Mouse (Mus musculus) lung, embryonic 15.5 days (tissue): ENCODE measurements at regions not wholly inside any gene's neighbourhood (a gene's known extent, or its start where the extent isn't known, plus 50 kb on each side); places are given as distances from the start of the nearest gene placed in this dataset.

Source experiments
- ATAC-seq: fragments of 200-750 bp; cut with Nextera tagmentation; 2 replicates; pipeline ENCODE4 v1.8.0; 2017; ENCODE audit warnings: moderate number of reproducible peaks, borderline replicate concordance; ENCODE audit not compliant: low FRiP score, low TSS enrichment; ENCODE audit errors: extremely low read depth
- H3K27ac ChIP-seq: fragments of 300-500 bp; sonication (generic); 2 replicates; pipeline ENCODE4 v1.5.1; 2015; ENCODE audit warnings: moderate library complexity, mild to moderate bottlenecking, inconsistent platforms
- H3K27me3 ChIP-seq: fragments of 300-500 bp; sonication (generic); 2 replicates; pipeline ENCODE4 v1.6.1; 2015; ENCODE audit warnings: inconsistent platforms
- H3K36me3 ChIP-seq: fragments of 300-500 bp; sonication (generic); 2 replicates; pipeline ENCODE4 v1.6.1; 2015; ENCODE audit warnings: inconsistent platforms
- H3K4me1 ChIP-seq: fragments of 300-500 bp; sonication (generic); 2 replicates; pipeline ENCODE4 v1.6.1; 2015; ENCODE audit warnings: inconsistent platforms
- H3K4me2 ChIP-seq: fragments of 300-500 bp; sonication (generic); 2 replicates; pipeline ENCODE4 v1.6.1; 2015; ENCODE audit warnings: inconsistent platforms, mild to moderate bottlenecking, moderate library complexity
- H3K4me3 ChIP-seq: fragments of 300-500 bp; sonication (generic); 2 replicates; pipeline ENCODE4 v1.5.1; 2015; ENCODE audit warnings: mild to moderate bottlenecking, inconsistent platforms
- H3K9ac ChIP-seq: fragments of 300-500 bp; sonication (generic); 2 replicates; pipeline ENCODE4 v1.6.1; 2015; ENCODE audit warnings: inconsistent platforms
- H3K9me3 ChIP-seq: fragments of 300-500 bp; sonication (generic); 2 replicates; pipeline ENCODE4 v1.6.1; 2016; ENCODE audit warnings: inconsistent platforms
- WGBS: fragments of 180-500 bp; shearing (Covaris S2); methylation state at CpG from one replicate; pipeline ENCODE4 v1.1.7; 2015; 5-methylcytosine and 5-hydroxymethylcytosine counted together

GRCm38 (mm10) chr4:12837097-12837426, 665.2 kb upstream of the Fam92a start:
- WGBS, result 21% methylated on average over 1 of the region's 1 CpGs
- Histone ChIP-seq H3K4me1 (no peaks in the 10 kb centered on the region), H3K9me3 (no peaks in the 10 kb centered on the region), H3K4me2 (no peak overlapping the region), H3K27ac (peak overlapping the region; percentile 78), H3K4me3 (no peak overlapping the region), H3K27me3 (no peaks in the 10 kb centered on the region), H3K9ac (no peak overlapping the region), H3K36me3 (no peaks in the 10 kb centered on the region)
- peak; percentile 72; the same call in 1 of the 2 replicates for ATAC-seq

- ATAC-seq, result peak; percentile 89
- Histone ChIP-seq H3K4me2 (no peak overlapping the region), H3K27me3 (no peaks in the 10 kb centered on the region), H3K27ac (peak overlapping the region; percentile 64; the same call in 1 of the 2 replicates), H3K4me3 (no peak overlapping the region), H3K4me1 (no peaks in the 10 kb centered on the region), H3K9me3 (no peaks in the 10 kb centered on the region), H3K36me3 (no peaks in the 10 kb centered on the region), H3K9ac (no peak overlapping the region)
- 23% methylated on average over 4 of the region's 4 CpGs for WGBS
Measured at GRCm38 (mm10) chr4:12836326-12837096, 664.7 kb upstream of the Fam92a start.

- no peaks in the 10 kb centered on the region for H3K9me3 ChIP-seq
- no peak for ATAC-seq
- no peaks in the 10 kb centered on the region for H3K4me1 ChIP-seq
- H3K36me3 ChIP-seq, result no peaks in the 10 kb centered on the region
- H3K27ac ChIP-seq, result no peak overlapping the region
- no peak overlapping the region for H3K4me3 ChIP-seq
- H3K9ac ChIP-seq, result no peak overlapping the region
- no peaks in the 10 kb centered on the region for H3K27me3 ChIP-seq
- no peak overlapping the region for H3K4me2 ChIP-seq
- 69% methylated on average over 1 of the region's 1 CpGs for whole genome bisulfite sequencing
Measured at GRCm38 (mm10) chr4:12826419-12826818, 654.6 kb upstream of the Fam92a start.

- no peak overlapping the region for H3K4me2 ChIP-seq
- no peaks in the 10 kb centered on the region for H3K9me3 ChIP-seq
- no peak overlapping the region for H3K4me3 ChIP-seq
- no peaks in the 10 kb centered on the region for H3K4me1 ChIP-seq
- ATAC-seq, result no peak
- no peaks in the 10 kb centered on the region for H3K27me3 ChIP-seq
- H3K27ac ChIP-seq, result no peak overlapping the region
- no peak overlapping the region for H3K9ac ChIP-seq
- no peaks in the 10 kb centered on the region for H3K36me3 ChIP-seq
- 87% methylated on average over 2 of the region's 2 CpGs for WGBS
Measured at GRCm38 (mm10) chr4:12814251-12814650, 642.4 kb upstream of the Fam92a start.

- H3K27me3 ChIP-seq, result no peaks in the 10 kb centered on the region
- 72% methylated on average over 3 of the region's 3 CpGs for WGBS
- ATAC-seq, result no peak
- H3K27ac ChIP-seq, result no peak overlapping the region
- no peaks in the 10 kb centered on the region for H3K36me3 ChIP-seq
- H3K4me2 ChIP-seq, result no peak overlapping the region
- H3K4me1 ChIP-seq, result no peaks in the 10 kb centered on the region
- H3K9ac ChIP-seq, result no peak overlapping the region
- no peaks in the 10 kb centered on the region for H3K9me3 ChIP-seq
- no peak overlapping the region for H3K4me3 ChIP-seq
Measured at GRCm38 (mm10) chr4:12801186-12801585, 629.4 kb upstream of the Fam92a start.

- Histone ChIP-seq H3K27me3 (no peaks in the 10 kb centered on the region), H3K9ac (no peak overlapping the region), H3K4me1 (no peaks in the 10 kb centered on the region), H3K4me3 (no peak overlapping the region), H3K27ac (no peak overlapping the region), H3K36me3 (no peaks in the 10 kb centered on the region), H3K4me2 (no peak overlapping the region), H3K9me3 (no peaks in the 10 kb centered on the region)
- no peak for ATAC-seq
- WGBS, result 65% methylated on average over 5 of the region's 5 CpGs
Measured at GRCm38 (mm10) chr4:12799564-12799963, 627.7 kb upstream of the Fam92a start.

GRCm38 (mm10) chr4:12792764-12793422, 621.1 kb upstream of the Fam92a start:
- H3K4me3 ChIP-seq, result no peak overlapping the region
- ATAC-seq, result no peak
- H3K4me2 ChIP-seq, result no peak overlapping the region
- no peak overlapping the region for H3K27ac ChIP-seq
- H3K9ac ChIP-seq, result no peak overlapping the region
- H3K9me3 ChIP-seq, result no peaks in the 10 kb centered on the region
- WGBS, result 79% methylated on average over 11 of the region's 11 CpGs
- H3K36me3 ChIP-seq, result no peaks in the 10 kb centered on the region
- H3K4me1 ChIP-seq, result no peaks in the 10 kb centered on the region
- H3K27me3 ChIP-seq, result no peaks in the 10 kb centered on the region

GRCm38 (mm10) chr4:12791786-12792674, 620.2 kb upstream of the Fam92a start:
- Histone ChIP-seq H3K27me3 (no peaks in the 10 kb centered on the region), H3K4me1 (no peaks in the 10 kb centered on the region), H3K4me2 (no peak overlapping the region), H3K9ac (no peak overlapping the region), H3K4me3 (no peak overlapping the region), H3K27ac (no peak overlapping the region), H3K9me3 (no peaks in the 10 kb centered on the region), H3K36me3 (no peaks in the 10 kb centered on the region)
- ATAC-seq, result no peak
- WGBS, result 80% methylated on average over 9 of the region's 9 CpGs

GRCm38 (mm10) chr4:12785840-12786239, 614.0 kb upstream of the Fam92a start:
- Histone ChIP-seq H3K27me3 (no peaks in the 10 kb centered on the region), H3K4me3 (no peak overlapping the region), H3K27ac (no peak overlapping the region), H3K4me2 (no peak overlapping the region), H3K4me1 (peaks cover 7% of the 10 kb centered on the region; the same call in 1 of the 2 replicates), H3K9ac (no peak overlapping the region), H3K36me3 (no peaks in the 10 kb centered on the region), H3K9me3 (no peaks in the 10 kb centered on the region)
- ATAC-seq, result no peak
- 62% methylated on average over 4 of the region's 4 CpGs for WGBS

GRCm38 (mm10) chr4:12784479-12784878, 612.7 kb upstream of the Fam92a start:
- 68% methylated on average over 3 of the region's 3 CpGs for WGBS
- H3K4me3 ChIP-seq, result no peak overlapping the region
- no peak overlapping the region for H3K27ac ChIP-seq
- no peak for ATAC-seq
- H3K4me1 ChIP-seq, result peaks cover 7% of the 10 kb centered on the region; the same call in 1 of the 2 replicates
- no peak overlapping the region for H3K9ac ChIP-seq
- no peak overlapping the region for H3K4me2 ChIP-seq
- no peaks in the 10 kb centered on the region for H3K9me3 ChIP-seq
- H3K27me3 ChIP-seq, result no peaks in the 10 kb centered on the region
- no peaks in the 10 kb centered on the region for H3K36me3 ChIP-seq

GRCm38 (mm10) chr4:12784068-12784467, 612.3 kb upstream of the Fam92a start:
- no peak for ATAC-seq
- H3K27me3 ChIP-seq, result no peaks in the 10 kb centered on the region
- 78% methylated on average over 11 of the region's 11 CpGs for WGBS
- H3K9ac ChIP-seq, result no peak overlapping the region
- H3K4me3 ChIP-seq, result no peak overlapping the region
- no peak overlapping the region for H3K27ac ChIP-seq
- no peaks in the 10 kb centered on the region for H3K36me3 ChIP-seq
- H3K9me3 ChIP-seq, result no peaks in the 10 kb centered on the region
- H3K4me2 ChIP-seq, result no peak overlapping the region
- peaks cover 7% of the 10 kb centered on the region; the same call in 1 of the 2 replicates for H3K4me1 ChIP-seq
